Mouse (Mus musculus): Measurements from ENCODE around the gene Ecpas. TPM values are rescaled to one million over a fixed set of nuclear protein-coding genes. Genes with fewer than 3 reads are reported as not detected.

Ecpas gene
- total RNA-seq, 2 experiments from 2014 or later = 34.1 to 54.1 TPM

GRCm38 (mm10) chr4:58911831-58912628 lies 519 bp downstream of the Ecpas start:
- ATAC-seq (replicated peaks; ENCODE audit: low FRiP score, poor library complexity, severe bottlenecking) = peak; percentile 66

GRCm38 (mm10) chr4:58911069-58911830 lies 1.3 kb downstream of the Ecpas start:
- peak; percentile 20; the same call in 1 of the 2 replicates for ATAC-seq (replicated peaks; ENCODE audit: low FRiP score, poor library complexity, severe bottlenecking)

GRCm38 (mm10) chr4:58910175-58911068 lies 2.1 kb downstream of the Ecpas start:
- no peak for ATAC-seq (replicated peaks; ENCODE audit: low FRiP score, poor library complexity, severe bottlenecking)

GRCm38 (mm10) chr4:58907453-58907852 lies 5.1 kb downstream of the Ecpas start:
- no peak for ATAC-seq (replicated peaks; ENCODE audit: low FRiP score, poor library complexity, severe bottlenecking)

- no peak for ATAC-seq (replicated peaks; ENCODE audit: low FRiP score, poor library complexity, severe bottlenecking)
These were observed 14.2 kb downstream of the Ecpas start for GRCm38 (mm10) chr4:58898318-58898717.

- no peak for ATAC-seq (replicated peaks; ENCODE audit: low FRiP score, poor library complexity, severe bottlenecking)
These were observed 15.1 kb downstream of the Ecpas start for GRCm38 (mm10) chr4:58897436-58897835.

- ATAC-seq (replicated peaks; ENCODE audit: low FRiP score, poor library complexity, severe bottlenecking) = no peak
These were observed 18.1 kb downstream of the Ecpas start for GRCm38 (mm10) chr4:58894399-58894798.

- peak; percentile 51; the same call in 1 of the 2 replicates for ATAC-seq (replicated peaks; ENCODE audit: low FRiP score, poor library complexity, severe bottlenecking)
These were observed 22.3 kb downstream of the Ecpas start for GRCm38 (mm10) chr4:58890035-58890782.

- no peak for ATAC-seq (replicated peaks; ENCODE audit: low FRiP score, poor library complexity, severe bottlenecking)
These were observed 24.0 kb downstream of the Ecpas start for GRCm38 (mm10) chr4:58888568-58888967.

GRCm38 (mm10) chr4:58887626-58888025 lies 24.9 kb downstream of the Ecpas start:
- no peak for ATAC-seq (replicated peaks; ENCODE audit: low FRiP score, poor library complexity, severe bottlenecking)

GRCm38 (mm10) chr4:58886778-58887177 lies 25.8 kb downstream of the Ecpas start:
- no peak for ATAC-seq (replicated peaks; ENCODE audit: low FRiP score, poor library complexity, severe bottlenecking)

- no peak for ATAC-seq (replicated peaks; ENCODE audit: low FRiP score, poor library complexity, severe bottlenecking)
These were observed 27.2 kb downstream of the Ecpas start for GRCm38 (mm10) chr4:58885341-58885740.

- ATAC-seq (replicated peaks; ENCODE audit: low FRiP score, poor library complexity, severe bottlenecking) = no peak
These were observed 28.7 kb downstream of the Ecpas start for GRCm38 (mm10) chr4:58883841-58884240.

- no peak for ATAC-seq (replicated peaks; ENCODE audit: low FRiP score, poor library complexity, severe bottlenecking)
These were observed 38.2 kb downstream of the Ecpas start for GRCm38 (mm10) chr4:58874373-58874772.

GRCm38 (mm10) chr4:58867242-58867641 lies 45.3 kb downstream of the Ecpas start:
- ATAC-seq (replicated peaks; ENCODE audit: low FRiP score, poor library complexity, severe bottlenecking) = peak; percentile 67

- ATAC-seq (replicated peaks; ENCODE audit: low FRiP score, poor library complexity, severe bottlenecking) = no peak
These were observed 79.6 kb downstream of the Ecpas start for GRCm38 (mm10) chr4:58832908-58833307.

GRCm38 (mm10) chr4:58825921-58826320 lies 86.6 kb downstream of the Ecpas start:
- ATAC-seq (replicated peaks; ENCODE audit: low FRiP score, poor library complexity, severe bottlenecking) = no peak

- no peak for ATAC-seq (replicated peaks; ENCODE audit: low FRiP score, poor library complexity, severe bottlenecking)
These were observed 124.9 kb downstream of the Ecpas start, which contains the start of gene Olfr267 for GRCm38 (mm10) chr4:58787616-58788015. Olfr267 (minus strand) TSS chr4:58787716.

GRCm38 (mm10) chr4:58786659-58787058 lies 125.9 kb downstream of the Ecpas start:
- no peak for ATAC-seq (replicated peaks; ENCODE audit: low FRiP score, poor library complexity, severe bottlenecking)
